Mouse (Mus musculus): ENCODE data around the gene Csk. TPM values are rescaled to one million over a fixed set of nuclear protein-coding genes. Genes with fewer than 3 reads are reported as not detected.

The Csk gene
- total and polyA plus RNA-seq, 3 experiments: 213 to 338 TPM; not detected in 1

GRCm38 (mm10) chr9:57657843-57658242 lies 4.4 kb upstream of the Csk start:
- no peaks in the 10 kb centered on the region for H3K27me3 ChIP-seq (ENCODE audit: control insufficient read depth in 1 of 2, insufficient read depth in 2 of 2, low read length in 2 of 2)
- peaks cover 0 to 14% of the 10 kb centered on the region in 2 experiments; a peak in 2 of 4 replicates for H3K36me3 ChIP-seq (ENCODE audit: control insufficient read depth in 1 of 2, insufficient read depth in 2 of 2, low read length in 2 of 2)
- no peaks in the 10 kb centered on the region for H3K9me3 ChIP-seq (replicated peaks; ENCODE audit: insufficient read depth, low read length)
- H3K27ac ChIP-seq (ENCODE audit: control insufficient read depth, low read depth, low read length): no peak overlapping the region
- no peak overlapping the region for H3K4me3 ChIP-seq (ENCODE audit: control insufficient read depth in 1 of 2, insufficient read depth in 1 of 2, low read depth in 2 of 2, low read length in 2 of 2)
- H3K4me1 ChIP-seq (ENCODE audit: control insufficient read depth in 1 of 2, insufficient read depth in 2 of 2, low read length in 2 of 2): peaks cover 5 to 12% of the 10 kb centered on the region in 2 experiments; a peak in 3 of 4 replicates
- TF ChIP-seq CTCF (IDR thresholded peaks at IDR 0.05 in 2 of 3, conservative IDR thresholded peaks at IDR 0.05 in 1 of 3; ENCODE audit: control insufficient read depth in 1 of 3, insufficient read depth in 1 of 3, low read depth in 2 of 3, low read length in 3 of 3, poor library complexity in 1 of 3, severe bottlenecking in 1 of 3) (peak in 2 of 3 experiments; percentile 27 to 31; a peak in 3 of 6 replicates), SMC3 (IDR thresholded peaks at IDR 0.05; ENCODE audit: low read depth, low read length) (0 out of 2 replicates have a peak, but pooled peaks have one; percentile 9), USF2 (IDR thresholded peaks at IDR 0.05; ENCODE audit: borderline replicate concordance in 1 of 2, insufficient read depth in 1 of 2, low read depth in 1 of 2, low read length in 2 of 2) (no peak)
- H3K9ac ChIP-seq (ENCODE audit: control insufficient read depth, low read depth, low read length, poor library complexity, severe bottlenecking): no peak overlapping the region
- DNase-seq (ENCODE audit: low read depth, low spot score): no peak
- no peaks in the 10 kb centered on the region for H3K79me2 ChIP-seq (ENCODE audit: control insufficient read depth, insufficient read depth, low read length, poor library complexity)

GRCm38 (mm10) chr9:57656631-57657350 lies 3.4 kb upstream of the Csk start:
- H3K36me3 ChIP-seq (ENCODE audit: control insufficient read depth in 1 of 2, insufficient read depth in 2 of 2, low read length in 2 of 2): peaks cover 0 to 12% of the 10 kb centered on the region in 2 experiments; a peak in 2 of 4 replicates
- TF ChIP-seq TCF12 (IDR thresholded peaks at IDR 0.05; ENCODE audit: low read depth, low read length) (no peak), CHD1 (IDR thresholded peaks at IDR 0.05; ENCODE audit: low read depth, low read length) (no peak), MYB (IDR thresholded peaks at IDR 0.05; ENCODE audit: low read depth, low read length) (no peak), ZKSCAN1 (IDR thresholded peaks at IDR 0.05; ENCODE audit: low read depth, low read length) (no peak), MAZ (IDR thresholded peaks at IDR 0.05; ENCODE audit: low read depth, low read length) (no peak), JUND (IDR thresholded peaks at IDR 0.05; ENCODE audit: low read depth, low read length) (no peak), ETS1 (IDR thresholded peaks at IDR 0.05; ENCODE audit: low read depth, low read length) (no peak), POLR2A (IDR thresholded peaks at IDR 0.05; ENCODE audit: control insufficient read depth in 1 of 2, insufficient read depth in 1 of 2, low read depth in 1 of 2, low read length in 2 of 2, poor library complexity in 1 of 2) (no peak), EP300 (IDR thresholded peaks at IDR 0.05; ENCODE audit: low read depth in 1 of 2, low read length in 2 of 2) (no peak), NRF1 (IDR thresholded peaks at IDR 0.05; ENCODE audit: insufficient read depth, low read depth, low read length, poor library complexity, severe bottlenecking) (no peak)
- no peak overlapping the region for H3K27ac ChIP-seq (ENCODE audit: control insufficient read depth, low read depth, low read length)
- no peaks in the 10 kb centered on the region for H3K9me3 ChIP-seq (replicated peaks; ENCODE audit: insufficient read depth, low read length)
- no peak overlapping the region for H3K9ac ChIP-seq (ENCODE audit: control insufficient read depth, low read depth, low read length, poor library complexity, severe bottlenecking)
- DNase-seq (ENCODE audit: low read depth, low spot score): no peak
- no peaks in the 10 kb centered on the region for H3K27me3 ChIP-seq (ENCODE audit: control insufficient read depth in 1 of 2, insufficient read depth in 2 of 2, low read length in 2 of 2)
- no peak overlapping the region for H3K4me3 ChIP-seq (ENCODE audit: control insufficient read depth in 1 of 2, insufficient read depth in 1 of 2, low read depth in 2 of 2, low read length in 2 of 2)
- H3K79me2 ChIP-seq (ENCODE audit: control insufficient read depth, insufficient read depth, low read length, poor library complexity): no peaks in the 10 kb centered on the region
- H3K4me1 ChIP-seq (ENCODE audit: control insufficient read depth in 1 of 2, insufficient read depth in 2 of 2, low read length in 2 of 2): peaks cover 5 to 12% of the 10 kb centered on the region in 2 experiments; a peak in 3 of 4 replicates

Data from MEL (cell line).